Mouse (Mus musculus): ENCODE measurements at regions not wholly inside any gene's neighbourhood (a gene's known extent, or its start where the extent isn't known, plus 50 kb on each side); places are given as distances from the start of the nearest gene placed in this dataset.

- Histone ChIP-seq H3K4me2 (ENCODE audit: low read depth, low read length) (no peak overlapping the region), H3K27ac (ENCODE audit: low read length) (no peak overlapping the region), H3K4me3 (replicated peaks; ENCODE audit: low read length) (no peak overlapping the region), H3K27me3 (ENCODE audit: control insufficient read depth, insufficient read depth, low read length) (no peaks in the 10 kb centered on the region), H3K36me3 (ENCODE audit: control insufficient read depth, insufficient read depth, low read length) (no peaks in the 10 kb centered on the region), H3K4me1 (ENCODE audit: control insufficient read depth, insufficient read depth, low read length) (no peaks in the 10 kb centered on the region), H3K9me3 (replicated peaks; ENCODE audit: control insufficient read depth, low read length) (no peaks in the 10 kb centered on the region), H3K9ac (ENCODE audit: low read length) (no peak overlapping the region)
- no peak for ATAC-seq (ENCODE audit: insufficient read depth, low FRiP score)
- 54% methylated on average over 8 of the region's 8 CpGs for WGBS
Measured at GRCm38 (mm10) chr13:25750460-25751408, 480.4 kb upstream of the Nrsn1 start.

DNA sequence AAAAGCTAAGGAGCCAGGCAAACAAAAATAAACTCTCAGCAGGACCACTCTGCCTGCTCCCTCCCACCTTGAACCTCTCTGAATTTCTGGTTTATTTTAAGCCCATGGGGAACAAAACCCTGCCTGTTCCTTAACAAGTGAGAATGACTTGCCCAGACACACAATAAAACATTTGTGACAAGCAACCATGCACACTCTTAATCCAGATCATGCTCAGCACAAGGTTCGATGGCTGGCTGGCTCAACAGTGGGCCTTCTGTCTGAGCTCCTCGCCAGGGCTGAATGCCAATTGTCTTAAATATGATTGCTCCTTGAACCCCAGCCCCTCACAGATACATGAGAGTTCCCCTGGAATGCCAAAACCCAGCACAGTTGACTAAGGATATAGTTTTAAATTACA, 468.3 kb upstream of the Nrsn1 start:
- WGBS: 40% methylated on average over 2 of the region's 2 CpGs
- no peaks in the 10 kb centered on the region for H3K27me3 ChIP-seq (ENCODE audit: control insufficient read depth, insufficient read depth, low read length)

GRCm38 (mm10) chr13:25729327-25729892, 459.1 kb upstream of the Nrsn1 start:
- 74% methylated on average over 3 of the region's 3 CpGs for WGBS
- no peaks in the 10 kb centered on the region for H3K27me3 ChIP-seq (ENCODE audit: control insufficient read depth, insufficient read depth, low read length)
- H3K4me1 ChIP-seq (ENCODE audit: control insufficient read depth, insufficient read depth, low read length): no peaks in the 10 kb centered on the region
- no peaks in the 10 kb centered on the region for H3K9me3 ChIP-seq (replicated peaks; ENCODE audit: control insufficient read depth, low read length)
- H3K36me3 ChIP-seq (ENCODE audit: control insufficient read depth, insufficient read depth, low read length): no peaks in the 10 kb centered on the region
- H3K27ac ChIP-seq (ENCODE audit: low read length): no peak overlapping the region
- no peak overlapping the region for H3K4me2 ChIP-seq (ENCODE audit: low read depth, low read length)
- no peak for ATAC-seq (ENCODE audit: insufficient read depth, low FRiP score)
- no peak overlapping the region for H3K9ac ChIP-seq (ENCODE audit: low read length)
- no peak overlapping the region for H3K4me3 ChIP-seq (replicated peaks; ENCODE audit: low read length)

More for the DNA sequence above, 468.3 kb upstream of the Nrsn1 start:
- Histone ChIP-seq H3K9ac (ENCODE audit: low read length) (no peak overlapping the region), H3K27ac (ENCODE audit: low read length) (no peak overlapping the region), H3K36me3 (ENCODE audit: control insufficient read depth, insufficient read depth, low read length) (no peaks in the 10 kb centered on the region), H3K4me3 (replicated peaks; ENCODE audit: low read length) (no peak overlapping the region), H3K4me2 (ENCODE audit: low read depth, low read length) (no peak overlapping the region), H3K4me1 (ENCODE audit: control insufficient read depth, insufficient read depth, low read length) (no peaks in the 10 kb centered on the region), H3K9me3 (replicated peaks; ENCODE audit: control insufficient read depth, low read length) (no peaks in the 10 kb centered on the region)
- ATAC-seq (ENCODE audit: insufficient read depth, low FRiP score): no peak

GRCm38 (mm10) chr13:25727504-25728095, 457.3 kb upstream of the Nrsn1 start:
- 46% methylated on average over 1 of the region's 1 CpGs for WGBS
- Histone ChIP-seq H3K4me3 (replicated peaks; ENCODE audit: low read length) (no peak overlapping the region), H3K9ac (ENCODE audit: low read length) (no peak overlapping the region), H3K9me3 (replicated peaks; ENCODE audit: control insufficient read depth, low read length) (no peaks in the 10 kb centered on the region), H3K4me2 (ENCODE audit: low read depth, low read length) (no peak overlapping the region), H3K36me3 (ENCODE audit: control insufficient read depth, insufficient read depth, low read length) (no peaks in the 10 kb centered on the region), H3K27me3 (ENCODE audit: control insufficient read depth, insufficient read depth, low read length) (no peaks in the 10 kb centered on the region), H3K27ac (ENCODE audit: low read length) (no peak overlapping the region), H3K4me1 (ENCODE audit: control insufficient read depth, insufficient read depth, low read length) (no peaks in the 10 kb centered on the region)
- ATAC-seq (ENCODE audit: insufficient read depth, low FRiP score): no peak

GRCm38 (mm10) chr13:25722595-25723525, 452.6 kb upstream of the Nrsn1 start:
- Histone ChIP-seq H3K36me3 (ENCODE audit: control insufficient read depth, insufficient read depth, low read length) (no peaks in the 10 kb centered on the region), H3K27me3 (ENCODE audit: control insufficient read depth, insufficient read depth, low read length) (no peaks in the 10 kb centered on the region), H3K9ac (ENCODE audit: low read length) (no peak overlapping the region), H3K4me3 (replicated peaks; ENCODE audit: low read length) (no peak overlapping the region), H3K4me1 (ENCODE audit: control insufficient read depth, insufficient read depth, low read length) (no peaks in the 10 kb centered on the region), H3K27ac (ENCODE audit: low read length) (no peak overlapping the region), H3K4me2 (ENCODE audit: low read depth, low read length) (no peak overlapping the region), H3K9me3 (replicated peaks; ENCODE audit: control insufficient read depth, low read length) (no peaks in the 10 kb centered on the region)
- ATAC-seq (ENCODE audit: insufficient read depth, low FRiP score): no peak
- 55% methylated on average over 4 of the region's 4 CpGs for WGBS

DNA sequence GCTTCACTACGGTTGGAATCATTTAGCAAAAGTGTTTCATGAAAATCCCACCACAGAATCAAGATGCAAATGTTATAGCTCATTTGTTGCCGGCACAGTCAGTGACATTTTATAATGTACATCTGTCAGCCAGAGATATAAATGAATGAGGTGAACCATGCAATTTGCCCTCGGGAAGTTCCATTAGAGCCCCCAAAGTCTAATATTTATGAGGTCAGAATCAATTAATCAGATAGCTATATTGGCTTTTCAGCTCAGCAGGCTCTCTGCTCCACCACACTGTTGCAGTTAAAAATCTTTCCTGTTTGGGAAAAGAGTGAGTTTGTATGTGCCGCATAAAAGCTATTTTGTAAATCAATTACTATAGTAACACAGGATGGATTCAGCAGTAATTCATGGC, 430.7 kb upstream of the Nrsn1 start:
- no peak overlapping the region for H3K4me3 ChIP-seq (replicated peaks; ENCODE audit: low read length)
- ATAC-seq (ENCODE audit: insufficient read depth, low FRiP score): no peak
- no peaks in the 10 kb centered on the region for H3K9me3 ChIP-seq (replicated peaks; ENCODE audit: control insufficient read depth, low read length)
- H3K4me2 ChIP-seq (ENCODE audit: low read depth, low read length): no peak overlapping the region
- 36% methylated on average over 4 of the region's 4 CpGs for WGBS
- no peaks in the 10 kb centered on the region for H3K27me3 ChIP-seq (ENCODE audit: control insufficient read depth, insufficient read depth, low read length)
- H3K27ac ChIP-seq (ENCODE audit: low read length): no peak overlapping the region
- H3K36me3 ChIP-seq (ENCODE audit: control insufficient read depth, insufficient read depth, low read length): no peaks in the 10 kb centered on the region
- H3K9ac ChIP-seq (ENCODE audit: low read length): no peak overlapping the region
- no peaks in the 10 kb centered on the region for H3K4me1 ChIP-seq (ENCODE audit: control insufficient read depth, insufficient read depth, low read length)

GRCm38 (mm10) chr13:25695956-25696355, 425.7 kb upstream of the Nrsn1 start:
- Histone ChIP-seq H3K9me3 (replicated peaks; ENCODE audit: control insufficient read depth, low read length) (no peaks in the 10 kb centered on the region), H3K27ac (ENCODE audit: low read length) (no peak overlapping the region), H3K4me2 (ENCODE audit: low read depth, low read length) (no peak overlapping the region), H3K4me3 (replicated peaks; ENCODE audit: low read length) (no peak overlapping the region), H3K27me3 (ENCODE audit: control insufficient read depth, insufficient read depth, low read length) (no peaks in the 10 kb centered on the region), H3K36me3 (ENCODE audit: control insufficient read depth, insufficient read depth, low read length) (no peaks in the 10 kb centered on the region), H3K9ac (ENCODE audit: low read length) (no peak overlapping the region), H3K4me1 (ENCODE audit: control insufficient read depth, insufficient read depth, low read length) (no peaks in the 10 kb centered on the region)
- ATAC-seq (ENCODE audit: insufficient read depth, low FRiP score): no peak
- WGBS: 87% methylated on average over 1 of the region's 1 CpGs

- ATAC-seq (ENCODE audit: insufficient read depth, low FRiP score): no peak
Measured at GRCm38 (mm10) chr13:25695017-25695604, 424.8 kb upstream of the Nrsn1 start.

More at GRCm38 (mm10) chr13:25695017-25695604, 424.8 kb upstream of the Nrsn1 start:
- H3K4me2 ChIP-seq (ENCODE audit: low read depth, low read length): no peak overlapping the region
- WGBS: 76% methylated on average over 14 of the region's 14 CpGs
- no peak overlapping the region for H3K9ac ChIP-seq (ENCODE audit: low read length)
- no peaks in the 10 kb centered on the region for H3K9me3 ChIP-seq (replicated peaks; ENCODE audit: control insufficient read depth, low read length)
- no peaks in the 10 kb centered on the region for H3K27me3 ChIP-seq (ENCODE audit: control insufficient read depth, insufficient read depth, low read length)
- no peak overlapping the region for H3K27ac ChIP-seq (ENCODE audit: low read length)
- H3K4me1 ChIP-seq (ENCODE audit: control insufficient read depth, insufficient read depth, low read length): no peaks in the 10 kb centered on the region
- H3K4me3 ChIP-seq (replicated peaks; ENCODE audit: low read length): no peak overlapping the region
- H3K36me3 ChIP-seq (ENCODE audit: control insufficient read depth, insufficient read depth, low read length): no peaks in the 10 kb centered on the region

Measured in stomach, embryonic 16.5 days (tissue).